Mouse (Mus musculus) cortical plate, adult 2 months (tissue): ENCODE measurements around the gene Snx20.

Experiments
- CTCF ChIP-seq: fragments of 200-500 bp; IDR thresholded peaks from 2 replicates; pipeline ENCODE4 v1.5.1; 2011; ENCODE audit warnings: mild to moderate bottlenecking, control low read depth, low read length; ENCODE audit not compliant: insufficient read depth; ENCODE audit errors: extremely low read depth
- POLR2A ChIP-seq: fragments of 200-500 bp; IDR thresholded peaks from 2 replicates; pipeline ENCODE4 v1.6.1; 2011; ENCODE audit warnings: mild to moderate bottlenecking, low read length, control low read depth; ENCODE audit not compliant: insufficient read depth; ENCODE audit errors: extremely low read depth

GRCm38 (mm10) chr8:88673859-88674258 is 37.9 kb upstream of the Snx20 start:
- TF ChIP-seq CTCF (no peak), POLR2A (no peak)
